Mouse (Mus musculus) T-helper 17 cell (primary cell): ENCODE data around the gene Vmn1r199.
"Not testable (repeated sequence)": the region's sequence is repeated elsewhere in the genome, so short reads cannot be mapped to it uniquely, and the experiment has no call there.

ENCODE experiments used
- in situ Hi-C, 2 experiments: fragments of 300-600 bp; cut with MboI, MseI; formaldehyde crosslinking; loops; 1 replicate in 1 of 2; 2 replicates in 1 of 2; pipeline ENCODE4 v1.15.1; 2025; ENCODE audit warnings: high pct_unique_total_duplicates in 2 of 2

Vmn1r199 gene

DNA sequence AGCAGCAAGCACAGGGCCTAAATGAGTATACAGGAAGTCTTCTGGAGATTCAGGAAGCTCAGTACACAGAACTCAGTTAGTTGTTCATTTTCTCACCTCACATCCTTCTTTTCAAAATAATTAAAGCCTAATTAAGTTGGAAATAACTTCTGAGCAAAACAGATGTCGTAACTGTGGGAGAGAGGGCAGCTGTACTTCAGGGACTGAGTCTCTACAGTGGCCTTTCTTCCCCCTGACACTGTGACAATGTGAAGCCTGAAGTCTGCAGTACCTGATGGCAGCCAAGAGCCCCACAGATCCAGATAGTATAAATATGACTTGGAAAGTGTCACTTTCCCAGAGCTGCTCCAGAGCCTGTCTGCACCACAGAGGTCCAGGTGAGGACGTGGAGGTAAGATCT lies at the start of gene Vmn1r199:
Vmn1r199 (plus strand) TSS at position 301 of the 400 bp plus-strand sequence.
- in situ Hi-C loops, result no loop called here

DNA sequence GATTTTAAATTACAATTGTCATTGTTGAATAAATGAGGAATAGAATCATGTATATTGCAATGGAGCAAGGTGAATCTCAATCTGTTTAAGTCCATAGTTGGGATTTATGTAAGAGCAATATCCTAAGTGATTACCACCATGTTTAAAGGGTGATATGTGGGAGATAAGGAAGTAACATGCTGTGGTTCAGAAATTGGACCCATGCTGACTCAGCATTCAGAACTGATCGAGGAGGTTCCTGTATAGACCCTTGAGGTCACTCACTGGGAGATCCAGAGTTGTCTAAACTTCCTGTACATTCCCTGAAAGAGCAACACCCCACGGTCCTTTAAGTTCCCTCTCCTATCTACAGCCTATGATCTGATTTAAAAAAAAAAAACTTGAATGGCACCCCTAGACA lies 46.3 kb upstream of the Vmn1r199 start:
- in situ Hi-C loops, result no loop called here

DNA sequence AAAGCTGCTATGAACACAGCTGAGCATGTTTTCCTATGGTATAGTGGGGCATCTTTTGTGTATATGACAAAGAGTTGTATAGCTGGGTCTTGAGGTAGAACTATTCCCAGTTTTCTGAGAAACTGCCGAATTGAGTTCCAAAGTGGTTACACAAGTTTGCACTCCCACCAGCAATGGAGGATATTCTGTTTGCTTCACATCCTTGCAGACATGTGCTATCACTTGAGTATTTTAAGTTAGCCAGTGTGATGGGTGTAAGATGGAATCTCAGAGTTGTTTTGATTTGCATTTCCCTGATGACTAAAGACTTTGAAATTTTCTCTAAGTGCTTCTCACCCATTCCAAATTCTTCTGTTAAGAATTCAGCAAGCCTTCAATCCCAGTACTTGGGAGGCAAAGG lies 44.1 kb upstream of the Vmn1r199 start:
- in situ Hi-C loops, result no loop called here

DNA sequence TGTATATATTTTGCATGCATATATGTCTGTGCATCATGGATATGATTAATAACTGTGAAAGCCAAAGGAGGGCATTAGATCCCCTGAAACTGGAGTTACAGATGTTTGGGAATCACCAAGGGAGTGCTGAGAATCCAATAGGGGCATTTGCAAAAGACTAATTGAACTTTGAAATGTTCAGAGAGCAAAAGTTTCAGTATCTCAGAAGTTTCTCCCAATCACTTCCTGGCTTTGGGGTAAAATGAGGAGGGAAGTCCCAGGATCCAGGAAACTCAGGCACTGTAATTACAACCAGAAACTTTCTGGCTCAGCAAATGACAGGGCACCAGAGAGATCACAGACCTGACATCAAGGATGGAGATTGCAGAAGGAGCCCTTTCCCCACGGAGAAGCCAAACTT lies 29.6 kb upstream of the Vmn1r199 start, which contains the start of gene Vmn1r198:
Vmn1r198 (plus strand) TSS at position 301 of the 400 bp plus-strand sequence.
- in situ Hi-C loops, result no loop called here

DNA sequence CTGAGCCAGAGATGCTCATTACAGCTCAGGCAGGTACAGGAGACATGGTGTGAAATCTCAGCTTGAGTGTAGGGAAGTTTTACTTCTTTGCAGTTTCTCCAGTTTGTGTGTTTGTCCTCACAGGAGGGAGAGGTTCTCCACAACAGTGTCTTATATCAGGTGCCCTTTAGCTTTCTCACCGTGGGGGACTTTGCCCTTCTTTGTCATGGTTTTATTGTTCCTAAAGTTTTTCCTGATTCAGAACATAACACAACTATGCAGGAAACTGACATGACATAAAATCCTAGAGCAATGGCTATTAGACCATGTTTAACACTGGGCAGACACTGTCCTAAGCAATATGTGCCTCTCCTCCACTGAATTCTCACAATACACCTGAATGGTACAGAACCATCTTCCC lies 28.8 kb upstream of the Vmn1r199 start:
- in situ Hi-C loops, result no loop called here

DNA sequence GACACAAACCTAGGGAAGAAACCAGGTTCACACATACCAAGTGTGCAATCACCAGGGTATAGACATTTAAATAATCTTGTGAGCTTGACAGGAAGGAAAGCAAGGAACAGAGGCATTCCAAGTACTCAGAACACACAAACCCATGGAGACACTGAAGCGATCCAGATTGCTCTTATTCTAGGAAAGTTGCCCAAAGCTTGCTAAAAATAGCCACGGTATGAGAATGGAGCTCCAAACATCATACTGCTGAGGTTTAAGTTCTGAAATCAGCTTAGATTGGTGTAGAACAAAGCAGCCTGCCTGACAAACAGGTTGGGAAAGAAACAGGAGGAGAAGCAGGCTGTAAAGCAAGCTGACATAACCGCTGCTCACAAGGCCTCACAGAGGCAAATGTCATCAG lies 1.5 kb downstream of the Vmn1r199 start:
- in situ Hi-C loops, result not testable (repeated sequence)

DNA sequence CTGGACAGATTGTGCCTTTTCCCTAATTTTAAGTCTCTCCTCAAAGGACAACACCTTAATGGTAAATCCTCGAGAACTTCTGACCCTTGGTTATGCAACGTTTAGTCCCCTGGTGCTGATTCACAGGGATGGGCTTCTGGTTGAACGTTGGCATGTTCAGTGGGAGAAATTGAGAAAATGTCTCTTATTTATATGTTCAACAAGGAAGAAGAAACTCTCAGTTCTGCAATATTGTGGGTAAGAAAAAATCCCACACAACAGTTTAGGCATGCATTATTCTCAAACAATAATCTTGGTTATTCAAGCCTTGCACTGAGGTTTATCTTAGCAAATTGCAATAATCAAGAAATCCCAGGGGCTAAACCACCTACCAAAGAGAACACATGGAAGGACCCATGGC lies 3.8 kb downstream of the Vmn1r199 start:
- in situ Hi-C loops, result no loop called here

DNA sequence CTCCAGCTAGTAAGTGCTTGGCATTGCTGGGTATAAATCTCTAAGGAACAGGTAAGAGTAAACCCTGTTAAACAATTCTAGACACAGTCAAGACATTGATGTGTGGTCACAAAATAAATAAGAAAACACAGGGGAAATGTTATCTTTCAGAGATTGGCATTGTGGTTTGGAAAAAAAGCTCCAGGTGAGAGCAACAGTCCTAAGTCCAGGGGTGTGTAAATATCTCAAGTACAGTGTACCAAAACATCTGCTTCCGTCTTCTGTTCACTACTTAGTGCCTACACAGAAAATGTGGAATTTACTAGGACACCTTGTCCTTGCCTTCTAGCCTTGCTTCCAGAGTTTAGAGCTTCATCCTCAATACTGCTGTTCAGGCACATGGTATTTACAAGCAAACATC lies 7.4 kb downstream of the Vmn1r199 start:
- in situ Hi-C loops, result no loop called here

DNA sequence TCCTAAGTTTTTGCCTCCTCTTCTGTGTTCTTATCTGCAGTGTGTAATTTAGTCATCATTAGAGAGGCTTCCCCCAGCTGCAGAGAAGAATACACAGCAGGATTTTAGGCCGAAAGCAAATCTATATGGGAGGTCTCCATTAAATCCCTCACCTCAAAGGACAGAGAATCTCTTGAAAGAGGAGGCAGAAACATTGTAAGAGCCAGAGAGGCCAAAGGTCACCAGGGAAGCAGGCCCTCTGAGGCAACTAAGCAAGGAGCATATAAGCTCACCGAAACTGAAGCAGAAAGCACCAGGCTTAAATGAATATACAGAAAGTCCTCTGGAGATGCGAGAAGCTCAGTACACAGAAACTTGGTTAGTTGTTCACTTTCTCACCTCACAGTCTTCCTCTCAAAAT lies 10.5 kb downstream of the Vmn1r199 start, which contains the start of gene Vmn1r200:
Vmn1r200 (plus strand) TSS at position 301 of the 400 bp plus-strand sequence.
- in situ Hi-C loops, result no loop called here

DNA sequence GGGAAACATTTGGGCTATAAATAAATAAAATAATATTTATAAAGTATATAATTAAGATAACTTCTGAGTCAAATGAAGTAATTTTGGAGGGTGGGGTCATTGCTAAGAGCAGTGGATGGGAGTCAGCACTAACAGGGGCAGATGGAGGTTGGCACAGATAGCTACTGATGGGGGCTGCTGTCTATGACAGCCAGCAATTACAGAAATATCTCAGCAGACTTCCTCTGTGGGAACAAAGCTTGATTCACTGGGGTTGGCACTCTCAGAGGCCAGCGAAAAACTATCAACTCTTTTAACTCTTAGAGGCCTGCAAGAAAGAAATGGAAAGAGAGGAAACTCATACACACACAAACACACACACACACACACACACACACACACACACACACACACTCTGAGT lies 23.4 kb downstream of the Vmn1r199 start:
- in situ Hi-C loops, result loop anchor here in 1 of 2 experiments (5.0 to 10.0 kb wide), 2 partner anchors 49 to 1158 kb away; no protein-coding TSS in a partner anchor
